Mouse (Mus musculus): ENCODE measurements at regions not wholly inside any gene's neighbourhood (a gene's known extent, or its start where the extent isn't known, plus 50 kb on each side); places are given as distances from the start of the nearest gene placed in this dataset.

- 72% methylated on average over 2 of the region's 2 CpGs for WGBS
- no peaks in the 10 kb centered on the region for H3K36me3 ChIP-seq (ENCODE audit: control insufficient read depth, insufficient read depth)
- ATAC-seq = no peak
- H3K9me3 ChIP-seq (ENCODE audit: control insufficient read depth) = no peaks in the 10 kb centered on the region
- no peak for TF ChIP-seq CTCF (IDR thresholded peaks at IDR 0.05; ENCODE audit: low read depth)
- no peak overlapping the region for H3K27ac ChIP-seq (ENCODE audit: low read depth, low read length)
- H3K4me1 ChIP-seq (replicated peaks; ENCODE audit: control insufficient read depth, insufficient read depth, low read length) = no peaks in the 10 kb centered on the region
- no peak overlapping the region for H3K4me2 ChIP-seq (replicated peaks; ENCODE audit: low read depth)
- H3K27me3 ChIP-seq (replicated peaks; ENCODE audit: control insufficient read depth, insufficient read depth, low read length) = no peaks in the 10 kb centered on the region
- no peak overlapping the region for H3K4me3 ChIP-seq (ENCODE audit: low read depth, low read length)
- H3K9ac ChIP-seq (ENCODE audit: low read depth, low read length) = no peak overlapping the region
These were observed 298.7 kb downstream of the Rps29 start for GRCm38 (mm10) chr12:68860332-68860731.

- 86% methylated on average over 9 of the region's 9 CpGs for WGBS
- Histone ChIP-seq H3K27me3 (replicated peaks; ENCODE audit: control insufficient read depth, insufficient read depth, low read length) (no peaks in the 10 kb centered on the region), H3K36me3 (ENCODE audit: control insufficient read depth, insufficient read depth) (no peaks in the 10 kb centered on the region), H3K4me3 (ENCODE audit: low read depth, low read length) (no peak overlapping the region), H3K4me1 (replicated peaks; ENCODE audit: control insufficient read depth, insufficient read depth, low read length) (no peaks in the 10 kb centered on the region), H3K9me3 (ENCODE audit: control insufficient read depth) (no peaks in the 10 kb centered on the region), H3K27ac (ENCODE audit: low read depth, low read length) (no peak overlapping the region), H3K4me2 (replicated peaks; ENCODE audit: low read depth) (no peak overlapping the region), H3K9ac (ENCODE audit: low read depth, low read length) (no peak overlapping the region)
- TF ChIP-seq CTCF (IDR thresholded peaks at IDR 0.05; ENCODE audit: low read depth) = no peak
- no peak for ATAC-seq
These were observed 309.3 kb downstream of the Rps29 start for GRCm38 (mm10) chr12:68849616-68850140.

GRCm38 (mm10) chr12:68840815-68841214, 318.2 kb downstream of the Rps29 start:
- H3K27ac ChIP-seq (ENCODE audit: low read depth, low read length) = no peak overlapping the region
- no peak overlapping the region for H3K9ac ChIP-seq (ENCODE audit: low read depth, low read length)
- no peaks in the 10 kb centered on the region for H3K27me3 ChIP-seq (replicated peaks; ENCODE audit: control insufficient read depth, insufficient read depth, low read length)
- no peak overlapping the region for H3K4me3 ChIP-seq (ENCODE audit: low read depth, low read length)
- H3K4me2 ChIP-seq (replicated peaks; ENCODE audit: low read depth) = no peak overlapping the region
- WGBS = 94% methylated on average over 8 of the region's 8 CpGs
- H3K36me3 ChIP-seq (ENCODE audit: control insufficient read depth, insufficient read depth) = no peaks in the 10 kb centered on the region
- ATAC-seq = no peak
- H3K9me3 ChIP-seq (ENCODE audit: control insufficient read depth) = no peaks in the 10 kb centered on the region
- H3K4me1 ChIP-seq (replicated peaks; ENCODE audit: control insufficient read depth, insufficient read depth, low read length) = no peaks in the 10 kb centered on the region
- TF ChIP-seq CTCF (IDR thresholded peaks at IDR 0.05; ENCODE audit: low read depth) = no peak

- 90% methylated on average over 2 of the region's 2 CpGs for WGBS
- Histone ChIP-seq H3K9me3 (ENCODE audit: control insufficient read depth) (no peaks in the 10 kb centered on the region), H3K27me3 (replicated peaks; ENCODE audit: control insufficient read depth, insufficient read depth, low read length) (no peaks in the 10 kb centered on the region), H3K9ac (ENCODE audit: low read depth, low read length) (no peak overlapping the region), H3K4me3 (ENCODE audit: low read depth, low read length) (no peak overlapping the region), H3K4me2 (replicated peaks; ENCODE audit: low read depth) (no peak overlapping the region), H3K4me1 (replicated peaks; ENCODE audit: control insufficient read depth, insufficient read depth, low read length) (no peaks in the 10 kb centered on the region), H3K36me3 (ENCODE audit: control insufficient read depth, insufficient read depth) (no peaks in the 10 kb centered on the region), H3K27ac (ENCODE audit: low read depth, low read length) (no peak overlapping the region)
- no peak for ATAC-seq
- no peak for TF ChIP-seq CTCF (IDR thresholded peaks at IDR 0.05; ENCODE audit: low read depth)
These were observed 318.8 kb downstream of the Rps29 start for GRCm38 (mm10) chr12:68840156-68840555.

- H3K9me3 ChIP-seq (ENCODE audit: control insufficient read depth) = no peaks in the 10 kb centered on the region
- no peak overlapping the region for H3K27ac ChIP-seq (ENCODE audit: low read depth, low read length)
- no peaks in the 10 kb centered on the region for H3K4me1 ChIP-seq (replicated peaks; ENCODE audit: control insufficient read depth, insufficient read depth, low read length)
- no peak overlapping the region for H3K4me3 ChIP-seq (ENCODE audit: low read depth, low read length)
- H3K36me3 ChIP-seq (ENCODE audit: control insufficient read depth, insufficient read depth) = no peaks in the 10 kb centered on the region
- H3K4me2 ChIP-seq (replicated peaks; ENCODE audit: low read depth) = no peak overlapping the region
- no peak for ATAC-seq
- H3K27me3 ChIP-seq (replicated peaks; ENCODE audit: control insufficient read depth, insufficient read depth, low read length) = no peaks in the 10 kb centered on the region
- WGBS = 73% methylated on average over 3 of the region's 3 CpGs
- no peak overlapping the region for H3K9ac ChIP-seq (ENCODE audit: low read depth, low read length)
- TF ChIP-seq CTCF (IDR thresholded peaks at IDR 0.05; ENCODE audit: low read depth) = no peak
These were observed 323.0 kb downstream of the Rps29 start for GRCm38 (mm10) chr12:68836023-68836422.

- WGBS = 32% methylated on average over 3 of the region's 4 CpGs
- TF ChIP-seq CTCF (IDR thresholded peaks at IDR 0.05; ENCODE audit: low read depth) = no peak
- no peak for ATAC-seq
- no peak overlapping the region for H3K4me3 ChIP-seq (ENCODE audit: low read depth, low read length)
- H3K4me1 ChIP-seq (replicated peaks; ENCODE audit: control insufficient read depth, insufficient read depth, low read length) = no peaks in the 10 kb centered on the region
- no peak overlapping the region for H3K9ac ChIP-seq (ENCODE audit: low read depth, low read length)
- no peaks in the 10 kb centered on the region for H3K9me3 ChIP-seq (ENCODE audit: control insufficient read depth)
- H3K27me3 ChIP-seq (replicated peaks; ENCODE audit: control insufficient read depth, insufficient read depth, low read length) = no peaks in the 10 kb centered on the region
- no peak overlapping the region for H3K27ac ChIP-seq (ENCODE audit: low read depth, low read length)
- H3K36me3 ChIP-seq (ENCODE audit: control insufficient read depth, insufficient read depth) = no peaks in the 10 kb centered on the region
- H3K4me2 ChIP-seq (replicated peaks; ENCODE audit: low read depth) = no peak overlapping the region
These were observed 325.1 kb downstream of the Rps29 start for GRCm38 (mm10) chr12:68833914-68834313.

- Histone ChIP-seq H3K27me3 (replicated peaks; ENCODE audit: control insufficient read depth, insufficient read depth, low read length) (no peaks in the 10 kb centered on the region), H3K9me3 (ENCODE audit: control insufficient read depth) (no peaks in the 10 kb centered on the region), H3K27ac (ENCODE audit: low read depth, low read length) (no peak overlapping the region), H3K4me1 (replicated peaks; ENCODE audit: control insufficient read depth, insufficient read depth, low read length) (no peaks in the 10 kb centered on the region), H3K9ac (ENCODE audit: low read depth, low read length) (no peak overlapping the region), H3K4me2 (replicated peaks; ENCODE audit: low read depth) (no peak overlapping the region), H3K36me3 (ENCODE audit: control insufficient read depth, insufficient read depth) (no peaks in the 10 kb centered on the region), H3K4me3 (ENCODE audit: low read depth, low read length) (no peak overlapping the region)
- no peak for TF ChIP-seq CTCF (IDR thresholded peaks at IDR 0.05; ENCODE audit: low read depth)
- no peak for ATAC-seq
- 70% methylated on average over 3 of the region's 3 CpGs for WGBS
These were observed 329.6 kb downstream of the Rps29 start for GRCm38 (mm10) chr12:68829404-68829803.

All from intestine, postnatal 0 days (tissue).